Mouse (Mus musculus): ENCODE measurements around the gene Snx21. TPM values are rescaled to one million over a fixed set of nuclear protein-coding genes. Genes with fewer than 3 reads are reported as not detected.

Snx21 gene
- 26.2 and 28.0 TPM in 2 replicates for polyA plus RNA-seq (2015; fragmentation: Nextera tagmentation; extraction: Ambion mirVana)

DNA sequence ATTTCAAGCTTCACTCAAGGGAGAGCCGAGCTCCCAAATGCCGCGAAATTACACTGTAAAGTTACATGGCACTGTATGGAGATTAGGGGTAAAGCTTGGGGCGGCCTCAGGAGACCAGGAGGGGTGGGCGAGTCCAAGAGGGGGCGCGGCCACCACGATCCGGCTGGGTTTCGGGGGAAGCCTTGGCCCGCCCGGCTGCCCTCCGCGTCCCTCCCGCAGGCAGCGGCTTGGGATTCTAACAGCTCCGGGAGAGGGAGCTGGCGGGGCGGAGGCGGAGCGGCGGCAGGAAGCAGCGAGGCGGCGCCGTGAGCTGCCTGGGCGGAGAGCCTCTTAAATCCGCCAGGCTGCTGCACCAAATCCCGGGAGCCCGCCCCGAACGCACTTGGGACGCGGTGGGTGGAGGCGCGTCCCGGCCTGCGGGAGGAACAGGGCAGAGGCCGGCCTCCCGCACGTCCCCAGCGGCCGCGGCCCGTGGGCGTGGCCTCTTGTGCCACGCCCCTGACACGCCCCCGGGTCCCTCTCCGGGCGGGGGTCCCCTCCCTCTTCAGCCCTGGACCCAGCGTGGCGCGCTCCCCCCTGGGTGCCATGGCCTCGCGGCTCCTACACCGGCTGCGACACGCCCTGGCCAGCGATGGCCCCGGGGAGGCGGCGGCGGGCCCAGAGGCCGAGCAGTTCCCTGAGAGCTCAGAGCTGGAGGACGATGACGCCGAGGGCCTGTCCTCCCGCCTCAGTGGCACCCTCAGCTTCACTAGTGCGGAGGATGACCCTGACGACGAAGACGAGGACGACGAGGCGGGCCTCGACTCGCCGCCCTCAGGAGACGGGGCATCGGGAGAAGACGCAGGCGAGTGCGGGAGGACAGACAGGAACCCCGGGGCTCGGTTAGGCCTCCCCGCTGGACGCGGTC lies at the start of gene Snx21:
Snx21 (plus strand) TSS at position 343 of the 907 bp plus-strand sequence.

DNA sequence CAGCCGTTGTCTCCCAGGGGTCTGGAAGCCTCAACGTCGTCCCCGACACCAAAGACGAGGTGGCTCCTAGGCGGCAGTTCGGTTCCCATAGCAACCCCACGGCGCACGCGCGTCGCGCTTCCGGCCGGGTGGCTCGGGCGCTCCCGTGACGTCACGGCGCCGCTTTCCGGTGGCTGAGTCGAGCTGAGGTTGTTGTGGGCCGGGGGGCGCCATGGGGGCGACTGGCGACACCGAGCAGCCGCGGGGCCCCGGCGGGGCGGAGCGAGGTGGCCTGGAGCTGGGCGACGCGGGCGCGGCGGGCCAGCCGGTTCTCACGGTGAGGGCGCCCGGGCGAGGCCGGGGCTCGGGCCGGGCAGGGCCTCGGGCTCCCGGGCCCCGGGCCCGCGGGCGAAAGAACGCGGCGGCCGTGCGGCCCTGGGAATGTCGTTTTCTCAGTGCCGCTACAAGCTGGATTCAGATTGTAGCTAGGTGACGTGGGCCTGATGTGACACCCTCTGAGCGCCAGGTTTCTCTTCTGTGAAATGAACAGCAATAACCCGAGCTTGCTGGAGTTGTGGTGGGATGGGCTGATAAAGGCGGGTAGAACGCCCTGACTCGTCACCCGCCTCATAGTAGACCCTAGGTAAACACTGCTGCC lies 39.7 kb upstream of the Snx21 start, which contains the start of the genes Wfdc3 and Dnttip1:
Wfdc3 (minus strand) TSS at position 89 of the 637 bp plus-strand sequence.
Dnttip1 (plus strand) TSS at position 141 of the 637 bp plus-strand sequence.

DNA sequence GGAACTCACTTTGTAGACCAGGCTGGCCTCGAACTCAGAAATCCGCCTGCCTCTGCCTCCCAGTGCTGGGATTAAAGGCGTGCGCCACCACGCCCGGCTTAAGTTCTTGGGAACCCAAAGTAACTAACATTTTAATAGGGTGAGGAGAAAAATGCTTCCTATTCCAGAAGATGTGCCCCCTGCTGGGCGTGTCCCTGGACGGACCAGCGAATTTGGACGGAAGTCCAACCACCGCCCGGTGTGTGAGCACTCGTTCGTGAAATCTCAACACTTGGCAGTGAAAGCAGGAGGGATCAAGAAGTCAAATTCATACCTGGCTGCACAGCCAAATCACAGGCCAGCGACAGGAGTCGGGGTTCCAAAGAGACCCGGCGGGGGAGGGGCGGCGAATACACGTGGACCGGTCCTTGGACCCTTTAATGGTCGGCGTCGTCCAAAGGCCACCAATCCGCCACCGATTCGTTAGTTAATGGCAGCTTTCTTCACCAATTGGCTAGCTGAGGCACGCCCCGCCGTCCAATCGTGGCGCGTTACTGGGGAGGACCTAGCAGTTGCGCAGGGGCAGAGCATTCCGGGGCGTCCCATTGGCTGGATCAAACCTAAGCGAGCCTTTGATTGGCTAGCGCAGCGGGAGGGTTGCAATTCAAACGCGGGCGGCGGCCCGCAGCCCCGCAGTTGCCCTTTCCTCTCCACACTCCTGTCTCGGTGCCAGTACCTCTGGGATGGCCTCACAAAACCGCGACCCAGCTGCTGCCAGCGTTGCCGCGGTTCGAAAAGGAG lies 16.2 kb upstream of the Snx21 start, which contains the start of gene Ube2c:
Ube2c (plus strand) TSS at position 641 of the 780 bp plus-strand sequence.

DNA sequence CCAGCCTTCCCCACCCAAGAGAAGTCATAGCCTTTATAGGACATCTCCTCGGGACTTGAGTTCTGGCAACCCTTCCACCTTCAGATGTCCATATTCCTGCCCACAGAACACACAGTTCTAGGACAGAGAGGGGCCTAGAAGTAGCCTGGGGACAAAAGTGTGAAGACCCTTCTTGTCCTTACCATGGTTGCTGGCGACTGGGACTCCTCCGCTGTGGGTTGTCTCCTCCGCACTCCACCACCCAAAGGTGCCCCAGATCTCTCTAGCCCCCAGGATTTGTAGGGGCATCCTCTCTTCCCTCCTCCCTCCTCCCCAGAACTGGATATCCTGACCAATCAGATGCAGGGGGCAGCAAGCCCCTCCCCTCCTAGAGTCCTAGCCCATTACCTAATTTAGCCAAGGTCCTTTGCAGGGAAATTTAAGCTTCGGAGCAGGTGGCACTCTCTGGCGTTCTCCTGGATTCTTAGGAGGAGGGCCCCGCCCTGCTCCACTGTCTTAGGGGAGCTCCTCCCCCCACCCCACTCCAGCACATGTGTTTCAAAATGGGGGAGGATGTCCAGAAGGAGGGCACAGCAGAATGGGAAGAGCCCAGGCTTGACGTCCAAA lies 6.0 kb upstream of the Snx21 start, which contains the start of gene Tnnc2:
Tnnc2 (minus strand) TSS at position 487 of the 606 bp plus-strand sequence.

DNA sequence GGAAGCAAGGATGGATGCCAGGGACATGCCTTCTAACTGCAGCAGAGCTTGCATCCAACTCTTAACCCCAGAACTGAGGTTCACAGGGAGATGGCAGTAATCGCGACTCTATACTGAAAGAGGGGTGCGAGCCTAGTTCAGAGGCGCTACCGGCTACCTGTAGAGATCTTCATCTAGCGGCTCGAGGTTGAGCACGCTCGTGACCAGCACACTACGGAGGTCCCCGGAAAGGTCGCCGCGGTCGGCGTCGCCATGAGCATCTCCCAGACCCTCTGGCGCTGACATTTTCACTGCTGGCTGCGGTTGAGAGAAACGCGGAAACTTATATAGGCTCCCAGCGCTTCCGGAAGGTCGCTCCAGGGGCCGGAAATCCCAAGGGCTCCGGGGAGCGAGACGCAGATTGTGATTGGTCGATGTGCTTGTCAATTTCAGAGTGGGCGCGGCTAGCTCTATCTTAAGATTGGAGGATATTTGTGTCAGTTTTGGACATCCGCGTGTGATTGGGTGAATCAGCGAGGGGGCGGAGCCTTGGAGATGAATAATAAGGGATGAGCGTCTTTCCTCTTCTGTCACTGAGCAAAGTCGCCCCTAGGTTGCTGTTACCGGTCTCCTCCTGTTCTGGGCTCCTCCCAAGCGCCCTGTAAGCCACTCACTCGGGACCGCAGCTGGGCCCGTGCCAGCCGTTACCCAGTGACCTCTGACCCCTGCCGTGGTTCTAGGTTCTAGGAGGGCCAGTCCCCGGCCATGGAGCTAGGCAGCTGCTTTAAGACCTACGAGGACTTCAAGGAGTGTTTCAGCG lies 19.1 kb downstream of the Snx21 start, which contains the start of the genes Acot8 and Zswim3:
Acot8 (minus strand) TSS at position 350 of the 799 bp plus-strand sequence.
Zswim3 (plus strand) TSS at position 566 of the 799 bp plus-strand sequence.

DNA sequence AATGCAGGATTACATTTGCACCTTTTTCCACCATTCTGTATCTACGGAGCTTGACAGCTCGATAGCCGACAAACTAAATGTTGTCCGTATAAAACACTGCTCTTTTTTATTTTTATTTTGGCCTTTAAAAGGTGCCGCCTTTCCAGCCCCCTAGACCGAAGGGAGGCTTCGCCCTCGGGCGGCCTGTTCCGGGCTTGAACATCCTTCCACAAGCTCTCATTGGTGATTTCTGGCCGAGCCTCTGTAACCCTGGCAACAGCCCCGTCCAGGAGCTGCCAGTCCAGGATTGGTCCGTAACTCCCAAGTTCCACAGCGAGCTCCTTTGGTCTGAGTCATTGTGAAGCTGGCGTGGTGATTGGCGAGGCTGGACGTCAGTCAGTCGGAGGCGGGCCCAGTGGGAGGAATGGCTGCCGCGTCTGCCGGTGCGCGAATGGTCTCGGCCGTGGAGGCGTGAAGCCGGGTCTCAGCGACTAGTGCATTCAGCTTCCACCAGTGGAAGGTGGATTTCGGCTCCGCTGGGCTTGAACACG lies 37.1 kb downstream of the Snx21 start, which contains the start of gene Zswim1:
Zswim1 (plus strand) TSS at position 51 of the 530 bp plus-strand sequence.

DNA sequence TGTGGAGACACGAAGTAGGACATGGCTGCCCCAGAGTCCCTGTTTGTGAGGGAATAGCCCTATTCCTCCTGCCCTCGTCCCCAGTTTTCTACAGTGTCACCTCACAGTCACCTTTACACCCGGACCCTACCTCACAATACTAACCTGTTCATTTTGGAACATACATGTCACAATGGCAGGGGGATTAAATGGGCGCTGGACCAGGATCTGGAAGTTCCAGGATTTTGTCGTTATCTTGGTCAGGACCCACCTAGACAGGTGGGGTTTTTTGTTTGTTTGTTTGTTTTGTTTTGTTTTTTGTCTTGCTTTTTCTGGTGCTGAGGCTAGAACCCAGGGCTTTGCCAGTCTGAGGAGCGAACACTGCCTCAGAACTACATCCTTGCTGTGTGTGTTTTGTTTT lies 42.8 kb downstream of the Snx21 start, which contains the start of gene Spata25:
Spata25 (minus strand) TSS at position 101 of the 400 bp plus-strand sequence.

DNA sequence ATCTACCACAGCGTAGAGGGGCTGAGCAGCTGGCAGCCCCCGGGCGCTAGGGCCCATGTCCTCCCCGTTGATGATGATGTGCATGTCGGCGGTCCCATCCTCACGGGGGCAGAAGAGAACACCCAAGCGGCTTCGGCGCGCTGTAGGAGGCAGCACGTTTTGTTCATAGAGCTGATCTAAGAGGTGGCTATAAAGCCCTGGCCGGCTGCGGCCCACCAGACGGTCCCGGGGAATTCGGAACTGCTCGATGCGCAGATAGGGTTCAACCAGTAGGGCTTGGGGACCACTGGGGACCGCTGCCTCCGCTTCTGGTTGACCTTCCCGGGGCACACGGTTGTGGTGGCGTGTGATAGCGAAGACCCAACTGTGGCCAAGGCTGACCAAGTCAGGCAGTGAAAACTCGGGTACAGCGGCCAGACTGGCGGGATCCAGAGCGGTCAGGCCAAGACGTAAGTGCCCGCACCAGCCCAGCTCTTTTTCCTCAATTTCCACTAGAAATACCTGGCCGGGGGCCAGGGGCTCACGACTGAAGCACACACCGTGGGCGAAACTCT lies 47.2 kb downstream of the Snx21 start, which contains the start of gene Ctsa:
Ctsa (plus strand) TSS at position 126 of the 554 bp plus-strand sequence.

DNA sequence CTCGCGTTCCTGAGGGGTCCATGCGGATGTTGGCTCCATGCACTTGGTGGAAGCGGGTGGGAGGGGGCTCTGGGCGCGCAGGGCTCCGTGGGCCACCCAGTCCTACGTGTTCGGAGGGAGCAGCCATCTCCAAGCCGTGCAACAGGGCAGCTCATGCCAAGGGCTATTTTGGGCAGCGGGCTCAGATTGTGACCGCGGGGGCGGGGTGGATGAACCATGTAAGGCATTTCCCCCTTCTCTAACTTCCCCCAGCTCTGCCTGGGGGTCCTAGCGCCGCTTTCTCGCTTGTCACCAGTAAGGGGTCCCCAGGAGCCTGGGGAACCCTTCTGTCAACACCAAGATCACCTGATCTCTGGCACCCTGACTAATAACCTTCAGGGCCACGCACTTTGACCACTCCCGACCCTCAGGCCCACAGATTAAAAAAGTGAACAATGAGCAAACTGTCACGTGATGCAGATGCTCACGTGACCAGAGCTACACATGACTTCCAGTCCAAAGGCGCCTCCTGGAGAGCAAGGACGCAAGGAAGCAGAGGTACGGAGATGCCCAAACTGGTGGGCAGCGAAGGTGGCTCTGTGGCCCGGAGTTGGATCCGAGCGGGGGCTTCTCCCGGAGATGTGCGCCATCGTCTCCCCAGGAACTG lies 47.8 kb downstream of the Snx21 start, which contains the start of gene Neurl2:
Neurl2 (minus strand) TSS at position 143 of the 646 bp plus-strand sequence.

Other genes starting within 250 kb of the Snx21 start
- gene Wfdc2, start 223.4 kb upstream of the Snx21 start, polyA plus RNA-seq (2015; fragmentation: Nextera tagmentation; extraction: Ambion mirVana): 273 and 294 TPM in 2 replicates
- gene Spint3, start 212.4 kb upstream of the Snx21 start, polyA plus RNA-seq (2015; fragmentation: Nextera tagmentation; extraction: Ambion mirVana): 1.4 and 1.5 TPM in 2 replicates
- 1.3 and 1.4 TPM in 2 replicates for gene Wfdc6a, start 200.4 kb upstream of the Snx21 start, polyA plus RNA-seq (2015; fragmentation: Nextera tagmentation; extraction: Ambion mirVana)
- gene Eppin, start 192.2 kb upstream of the Snx21 start, polyA plus RNA-seq (2015; fragmentation: Nextera tagmentation; extraction: Ambion mirVana): not detected in 2 replicates
- gene Wfdc6b, start 172.3 kb upstream of the Snx21 start, polyA plus RNA-seq (2015; fragmentation: Nextera tagmentation; extraction: Ambion mirVana): not detected in 2 replicates
- not detected in 2 replicates for gene Wfdc8, start 172.2 kb upstream of the Snx21 start, polyA plus RNA-seq (2015; fragmentation: Nextera tagmentation; extraction: Ambion mirVana)
- not detected in 2 replicates for gene Wfdc16, start 147.0 kb upstream of the Snx21 start, polyA plus RNA-seq (2015; fragmentation: Nextera tagmentation; extraction: Ambion mirVana)
- 3.2 and 5.3 TPM in 2 replicates for gene Wfdc10, start 129.8 kb upstream of the Snx21 start, polyA plus RNA-seq (2015; fragmentation: Nextera tagmentation; extraction: Ambion mirVana)
- not detected in 2 replicates for gene Wfdc9, start 129.2 kb upstream of the Snx21 start, polyA plus RNA-seq (2015; fragmentation: Nextera tagmentation; extraction: Ambion mirVana)
- gene Wfdc11, start 111.7 kb upstream of the Snx21 start, polyA plus RNA-seq (2015; fragmentation: Nextera tagmentation; extraction: Ambion mirVana): not detected in 2 replicates
- gene Wfdc13, start 100.7 kb upstream of the Snx21 start, polyA plus RNA-seq (2015; fragmentation: Nextera tagmentation; extraction: Ambion mirVana): 2.9 and 4.6 TPM in 2 replicates
- not detected in 2 replicates for gene Spint4, start 87.3 kb upstream of the Snx21 start, polyA plus RNA-seq (2015; fragmentation: Nextera tagmentation; extraction: Ambion mirVana)
- not detected in 2 replicates for gene Spint5, start 70.5 kb upstream of the Snx21 start, polyA plus RNA-seq (2015; fragmentation: Nextera tagmentation; extraction: Ambion mirVana)
- gene Wfdc3, start 39.9 kb upstream of the Snx21 start, polyA plus RNA-seq (2015; fragmentation: Nextera tagmentation; extraction: Ambion mirVana): 1.6 and 1.7 TPM in 2 replicates
- gene Dnttip1, start 39.8 kb upstream of the Snx21 start, polyA plus RNA-seq (2015; fragmentation: Nextera tagmentation; extraction: Ambion mirVana): 38.2 and 48.9 TPM in 2 replicates
- 75.7 and 102 TPM in 2 replicates for gene Ube2c, start 15.9 kb upstream of the Snx21 start, polyA plus RNA-seq (2015; fragmentation: Nextera tagmentation; extraction: Ambion mirVana)
- 383 and 450 TPM in 2 replicates for gene Tnnc2, start 5.9 kb upstream of the Snx21 start, polyA plus RNA-seq (2015; fragmentation: Nextera tagmentation; extraction: Ambion mirVana)
- gene Acot8, start 19.1 kb downstream of the Snx21 start, polyA plus RNA-seq (2015; fragmentation: Nextera tagmentation; extraction: Ambion mirVana): 16.3 and 19.9 TPM in 2 replicates
- gene Zswim3, start 19.3 kb downstream of the Snx21 start, polyA plus RNA-seq (2015; fragmentation: Nextera tagmentation; extraction: Ambion mirVana): 5.0 and 5.7 TPM in 2 replicates
- gene Zswim1, start 36.9 kb downstream of the Snx21 start, polyA plus RNA-seq (2015; fragmentation: Nextera tagmentation; extraction: Ambion mirVana): 11.9 and 12.0 TPM in 2 replicates
- 0.36 TPM in 1 of 2 replicates, not detected in the other for gene Spata25, start 42.7 kb downstream of the Snx21 start, polyA plus RNA-seq (2015; fragmentation: Nextera tagmentation; extraction: Ambion mirVana)
- 109 and 133 TPM in 2 replicates for gene Ctsa, start 47.0 kb downstream of the Snx21 start, polyA plus RNA-seq (2015; fragmentation: Nextera tagmentation; extraction: Ambion mirVana)
- gene Neurl2, start 47.6 kb downstream of the Snx21 start, polyA plus RNA-seq (2015; fragmentation: Nextera tagmentation; extraction: Ambion mirVana): 14.3 and 16.1 TPM in 2 replicates
- gene Pltp, start 71.9 kb downstream of the Snx21 start, polyA plus RNA-seq (2015; fragmentation: Nextera tagmentation; extraction: Ambion mirVana): 69.8 and 90.6 TPM in 2 replicates
- 53.5 and 56.6 TPM in 2 replicates for gene Pcif1, start 93.5 kb downstream of the Snx21 start, polyA plus RNA-seq (2015; fragmentation: Nextera tagmentation; extraction: Ambion mirVana)
- gene Zfp335, start 125.9 kb downstream of the Snx21 start, polyA plus RNA-seq (2015; fragmentation: Nextera tagmentation; extraction: Ambion mirVana): 4.9 and 5.5 TPM in 2 replicates
- 5.5 and 10.3 TPM in 2 replicates for gene Mmp9, start 155.0 kb downstream of the Snx21 start, polyA plus RNA-seq (2015; fragmentation: Nextera tagmentation; extraction: Ambion mirVana)
- 0.17 and 0.24 TPM in 2 replicates for gene Slc12a5, start 175.0 kb downstream of the Snx21 start, polyA plus RNA-seq (2015; fragmentation: Nextera tagmentation; extraction: Ambion mirVana)
- gene Ncoa5, start 249.0 kb downstream of the Snx21 start, polyA plus RNA-seq (2015; fragmentation: Nextera tagmentation; extraction: Ambion mirVana): 22.4 and 23.2 TPM in 2 replicates